Mouse (Mus musculus) G1E (cell line): ENCODE measurements around the gene Zfp933.

Experiments used
- CTCF ChIP-seq: IDR thresholded peaks from 2 replicates; pipeline ENCODE4 v1.5.1; 2012; ENCODE audit warnings: low read depth, low read length, inconsistent platforms, mixed read lengths
- POLR2AphosphoS5 ChIP-seq: IDR thresholded peaks from 2 replicates; pipeline ENCODE4 v1.6.1; 2012; ENCODE audit warnings: low read depth, low read length, inconsistent platforms; ENCODE audit not compliant: insufficient replicate concordance

GRCm38 (mm10) chr4:147862051-147862450 is 13.9 kb upstream of the Zfp933 start:
- TF ChIP-seq CTCF (no peak), POLR2AphosphoS5 (no peak)
